Mouse (Mus musculus): ENCODE measurements around the gene Gm20388. TPM values are rescaled to one million over a fixed set of nuclear protein-coding genes. Genes with fewer than 3 reads are reported as not detected.
A peak's percentile ranks its signal among the peaks of the same experiment; 100 is the strongest.

The Gm20388 gene
- total and polyA plus RNA-seq, 3 experiments, result 0.02 to 0.05 TPM; not detected in 1

DNA sequence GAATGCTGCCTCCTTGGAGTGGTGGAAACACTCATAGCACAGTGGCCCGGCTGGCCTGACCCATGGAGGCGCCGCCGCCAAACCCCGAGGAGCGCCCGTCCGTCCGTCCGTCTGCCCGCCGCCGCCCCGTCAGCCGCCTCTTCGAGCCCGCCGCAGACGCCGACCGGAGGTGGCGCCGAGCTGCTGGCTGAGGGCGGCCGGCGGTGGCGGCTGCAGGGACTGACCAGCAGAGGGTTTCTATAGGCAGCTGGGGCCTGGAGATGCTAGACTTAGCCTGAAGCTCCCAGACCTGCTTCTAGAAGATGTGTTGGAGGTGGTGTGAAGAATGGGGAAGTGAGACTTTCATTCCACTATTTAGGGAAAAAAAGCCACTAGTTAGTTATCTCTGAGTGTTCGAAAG is 2063.3 kb downstream of the Gm20388 start:
- no peak for ATAC-seq (ENCODE audit: extremely low read depth, insufficient number of reproducible peaks, low FRiP score, poor library complexity, severe bottlenecking)
- Histone ChIP-seq H3K27me3 (ENCODE audit: insufficient read depth, low read length) (no peaks in the 10 kb centered on the region), H3K9me3 (replicated peaks) (no peaks in the 10 kb centered on the region), H3K4me1 (ENCODE audit: insufficient read depth, low read depth, low read length) (peaks cover 47% of the 10 kb centered on the region), H3K36me3 (replicated peaks) (peaks cover 68% of the 10 kb centered on the region), H3K4me3 (ENCODE audit: low read depth, low read length) (no peak overlapping the region)
- DNase-seq (ENCODE audit: low spot score), result no peak
- TF ChIP-seq GATA1 (IDR thresholded peaks at IDR 0.05; ENCODE audit: borderline replicate concordance, low read length) (no peak), POLR2AphosphoS5 (IDR thresholded peaks at IDR 0.05; ENCODE audit: insufficient replicate concordance, low read depth, low read length) (no peak), TAL1 (conservative IDR thresholded peaks at IDR 0.05; ENCODE audit: low read depth, low read length) (no peak), CTCF (IDR thresholded peaks at IDR 0.05; ENCODE audit: low read depth, low read length) (no peak), GATA2 (IDR thresholded peaks at IDR 0.05; ENCODE audit: borderline replicate concordance, low read depth, low read length) (no peak)

DNA sequence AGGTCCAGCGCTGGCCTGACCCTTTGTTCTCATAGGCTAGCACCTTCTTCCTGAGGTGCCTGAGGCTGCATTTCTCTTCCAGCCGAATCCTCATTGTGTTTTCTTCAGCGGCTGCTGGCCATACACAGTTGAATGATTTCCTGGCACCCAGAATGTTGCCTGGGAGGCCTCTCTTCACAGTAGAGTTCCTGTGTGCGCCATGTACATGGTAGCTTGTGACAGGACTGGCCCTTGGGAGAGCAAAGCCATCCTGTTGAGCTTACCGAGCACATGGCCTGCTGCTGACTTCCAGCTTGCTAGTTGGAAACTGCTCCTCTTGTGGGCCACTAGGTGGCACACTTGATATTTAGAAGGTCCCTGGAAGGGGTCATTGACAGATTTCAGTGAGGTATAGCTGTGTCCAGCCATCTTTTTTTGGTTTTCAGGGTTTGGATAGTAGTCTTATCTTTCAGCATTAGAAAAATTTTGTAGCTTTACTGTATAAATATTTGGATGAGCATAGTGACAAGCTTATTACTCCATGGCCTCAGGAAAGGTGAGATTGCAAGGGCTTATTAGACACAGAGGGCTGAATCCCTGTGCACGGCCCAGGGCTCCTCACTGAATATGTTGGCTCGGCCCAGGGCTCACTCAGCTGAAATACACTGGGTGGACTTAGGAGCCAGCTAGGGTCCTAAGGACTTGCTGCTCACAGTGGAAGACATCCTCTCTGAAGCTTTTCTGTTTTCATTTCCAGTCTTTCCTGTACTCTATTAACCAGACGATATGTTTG is 2067.4 kb downstream of the Gm20388 start:
- Histone ChIP-seq H3K4me3 (ENCODE audit: low read depth, low read length) (no peak overlapping the region), H3K4me1 (ENCODE audit: insufficient read depth, low read depth, low read length) (peaks cover 18% of the 10 kb centered on the region), H3K9me3 (replicated peaks) (no peaks in the 10 kb centered on the region), H3K27me3 (ENCODE audit: insufficient read depth, low read length) (no peaks in the 10 kb centered on the region), H3K36me3 (replicated peaks) (peaks cover 93% of the 10 kb centered on the region)
- ATAC-seq (ENCODE audit: extremely low read depth, insufficient number of reproducible peaks, low FRiP score, poor library complexity, severe bottlenecking) (0 out of 2 replicates have a peak, but pooled peaks have one; percentile 8), DNase-seq (ENCODE audit: low spot score) (peak; percentile 63)
- no peak for TF ChIP-seq GATA2 (IDR thresholded peaks at IDR 0.05; ENCODE audit: borderline replicate concordance, low read depth, low read length)
- TF ChIP-seq GATA1 (IDR thresholded peaks at IDR 0.05; ENCODE audit: borderline replicate concordance, low read length), result no peak
- no peak for TF ChIP-seq TAL1 (conservative IDR thresholded peaks at IDR 0.05; ENCODE audit: low read depth, low read length)
- no peak for TF ChIP-seq POLR2AphosphoS5 (IDR thresholded peaks at IDR 0.05; ENCODE audit: insufficient replicate concordance, low read depth, low read length)
- no peak for TF ChIP-seq CTCF (IDR thresholded peaks at IDR 0.05; ENCODE audit: low read depth, low read length)

DNA sequence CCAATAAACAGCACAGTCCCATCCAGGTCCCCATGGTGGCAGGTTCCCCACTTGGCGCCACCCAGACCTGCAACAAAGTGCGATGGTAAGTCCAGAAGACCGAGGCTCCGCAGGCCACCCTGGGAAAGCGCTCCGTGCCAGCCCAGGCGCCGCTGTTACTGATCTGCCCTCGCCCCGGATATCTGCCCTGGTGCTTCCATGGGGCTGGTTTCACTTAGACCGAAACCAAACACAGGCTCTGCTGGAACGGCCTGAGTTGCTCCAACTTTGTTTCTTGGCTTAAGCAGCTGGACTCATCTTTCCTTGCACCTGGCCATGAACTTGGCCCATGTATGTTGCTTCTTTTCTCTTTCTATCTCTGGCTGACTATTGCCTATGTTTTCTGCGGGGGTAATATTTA is 2068.0 kb downstream of the Gm20388 start:
- ATAC-seq (ENCODE audit: extremely low read depth, insufficient number of reproducible peaks, low FRiP score, poor library complexity, severe bottlenecking), result no peak
- Histone ChIP-seq H3K27me3 (ENCODE audit: insufficient read depth, low read length) (no peaks in the 10 kb centered on the region), H3K4me3 (ENCODE audit: low read depth, low read length) (no peak overlapping the region), H3K4me1 (ENCODE audit: insufficient read depth, low read depth, low read length) (peaks cover 18% of the 10 kb centered on the region), H3K36me3 (replicated peaks) (peaks cover 97% of the 10 kb centered on the region), H3K9me3 (replicated peaks) (no peaks in the 10 kb centered on the region)
- DNase-seq (ENCODE audit: low spot score), result no peak
- TF ChIP-seq CTCF (IDR thresholded peaks at IDR 0.05; ENCODE audit: low read depth, low read length) (no peak), POLR2AphosphoS5 (IDR thresholded peaks at IDR 0.05; ENCODE audit: insufficient replicate concordance, low read depth, low read length) (no peak), GATA2 (IDR thresholded peaks at IDR 0.05; ENCODE audit: borderline replicate concordance, low read depth, low read length) (no peak), GATA1 (IDR thresholded peaks at IDR 0.05; ENCODE audit: borderline replicate concordance, low read length) (no peak), TAL1 (conservative IDR thresholded peaks at IDR 0.05; ENCODE audit: low read depth, low read length) (no peak)

DNA sequence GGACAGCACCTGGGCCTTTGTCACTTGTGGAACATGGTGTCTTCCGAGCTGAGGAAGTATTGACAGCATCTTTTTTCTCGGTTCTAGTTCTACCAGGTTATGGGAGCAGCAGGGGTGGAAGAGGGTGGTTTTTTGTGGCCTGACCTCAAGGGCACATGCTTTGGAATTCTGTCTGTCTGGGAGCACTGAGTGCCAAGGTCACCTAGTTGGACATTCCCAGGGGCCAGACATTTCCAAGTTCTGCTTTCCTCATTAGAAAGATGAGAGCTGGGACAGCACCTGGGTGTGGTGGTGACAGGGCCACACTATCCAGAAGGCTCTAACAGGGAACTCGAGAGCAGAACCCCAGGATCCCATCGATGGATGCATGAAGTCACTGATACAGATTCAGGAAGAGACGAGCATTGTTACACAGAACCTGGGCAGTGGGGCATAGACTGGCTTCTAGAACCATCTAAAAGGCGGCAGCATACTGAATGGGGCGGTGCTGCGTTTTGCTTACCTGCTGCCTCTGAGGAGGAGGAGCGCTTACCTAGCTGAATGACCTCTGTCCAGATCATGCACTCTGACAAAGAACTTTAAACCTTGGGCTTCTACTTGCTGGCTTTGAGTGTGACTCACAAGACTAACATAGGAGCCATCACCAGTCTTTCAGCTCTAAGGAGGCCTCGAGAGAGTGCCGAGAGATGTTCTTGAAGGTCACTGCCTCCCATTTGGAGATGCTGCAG is 2070.3 kb downstream of the Gm20388 start:
- DNase-seq (ENCODE audit: low spot score), result no peak
- TF ChIP-seq GATA1 (IDR thresholded peaks at IDR 0.05; ENCODE audit: borderline replicate concordance, low read length), result no peak
- TF ChIP-seq GATA2 (IDR thresholded peaks at IDR 0.05; ENCODE audit: borderline replicate concordance, low read depth, low read length), result no peak
- TF ChIP-seq TAL1 (conservative IDR thresholded peaks at IDR 0.05; ENCODE audit: low read depth, low read length), result no peak
- TF ChIP-seq CTCF (IDR thresholded peaks at IDR 0.05; ENCODE audit: low read depth, low read length), result no peak
- TF ChIP-seq POLR2AphosphoS5 (IDR thresholded peaks at IDR 0.05; ENCODE audit: insufficient replicate concordance, low read depth, low read length), result no peak
- no peak overlapping the region for H3K4me3 ChIP-seq (ENCODE audit: low read depth, low read length)
- no peak for ATAC-seq (ENCODE audit: extremely low read depth, insufficient number of reproducible peaks, low FRiP score, poor library complexity, severe bottlenecking)
- H3K9me3 ChIP-seq (replicated peaks), result no peaks in the 10 kb centered on the region
- H3K36me3 ChIP-seq (replicated peaks), result peaks cover 96% of the 10 kb centered on the region
- no peaks in the 10 kb centered on the region for H3K27me3 ChIP-seq (ENCODE audit: insufficient read depth, low read length)
- peaks cover 12% of the 10 kb centered on the region for H3K4me1 ChIP-seq (ENCODE audit: insufficient read depth, low read depth, low read length)

DNA sequence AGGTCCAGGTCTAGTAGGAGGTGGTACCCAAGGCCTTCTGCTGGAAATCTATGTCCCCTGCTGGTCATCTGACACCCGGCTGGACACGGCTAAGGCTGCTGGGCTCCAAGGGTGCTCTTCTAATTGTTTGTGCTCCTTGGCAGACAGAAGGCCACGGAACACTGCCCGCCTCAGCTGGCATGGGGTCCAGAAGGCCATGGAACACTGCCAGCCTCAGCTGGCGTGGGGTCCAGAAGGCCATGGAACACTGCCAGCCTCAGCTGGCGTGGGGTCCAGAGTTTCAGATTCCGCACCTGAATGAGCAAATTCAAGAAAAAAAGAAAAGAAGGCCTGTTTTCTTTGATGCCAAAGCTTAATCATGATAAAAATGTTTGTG is 2070.9 kb downstream of the Gm20388 start:
- ATAC-seq (ENCODE audit: extremely low read depth, insufficient number of reproducible peaks, low FRiP score, poor library complexity, severe bottlenecking), result no peak
- no peak for DNase-seq (ENCODE audit: low spot score)
- Histone ChIP-seq H3K9me3 (replicated peaks) (no peaks in the 10 kb centered on the region), H3K4me3 (ENCODE audit: low read depth, low read length) (no peak overlapping the region), H3K36me3 (replicated peaks) (peaks cover 95% of the 10 kb centered on the region), H3K4me1 (ENCODE audit: insufficient read depth, low read depth, low read length) (peaks cover 12% of the 10 kb centered on the region), H3K27me3 (ENCODE audit: insufficient read depth, low read length) (no peaks in the 10 kb centered on the region)
- TF ChIP-seq GATA2 (IDR thresholded peaks at IDR 0.05; ENCODE audit: borderline replicate concordance, low read depth, low read length), result no peak
- no peak for TF ChIP-seq GATA1 (IDR thresholded peaks at IDR 0.05; ENCODE audit: borderline replicate concordance, low read length)
- TF ChIP-seq POLR2AphosphoS5 (IDR thresholded peaks at IDR 0.05; ENCODE audit: insufficient replicate concordance, low read depth, low read length), result no peak
- TF ChIP-seq CTCF (IDR thresholded peaks at IDR 0.05; ENCODE audit: low read depth, low read length), result no peak
- no peak for TF ChIP-seq TAL1 (conservative IDR thresholded peaks at IDR 0.05; ENCODE audit: low read depth, low read length)

DNA sequence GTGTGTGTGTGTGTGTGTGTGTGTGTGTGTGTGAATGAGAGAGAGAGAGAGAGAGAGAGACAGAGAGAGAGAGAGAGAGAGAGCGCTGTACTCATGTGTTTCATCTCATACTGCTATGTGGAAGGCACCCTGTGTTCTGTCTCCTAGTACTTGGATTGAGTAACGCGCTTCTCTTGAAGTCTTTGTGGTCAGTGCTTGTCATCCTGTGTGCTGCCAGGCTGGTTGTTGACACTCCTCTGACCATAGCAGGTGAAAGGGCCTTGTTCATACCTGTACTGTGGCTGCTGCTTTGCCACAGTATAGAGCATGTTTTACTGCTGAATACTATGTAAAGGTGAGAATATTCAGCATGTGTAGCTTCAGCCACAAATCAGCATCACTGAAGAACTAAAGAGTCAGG is 2075.0 kb downstream of the Gm20388 start:
- Histone ChIP-seq H3K36me3 (replicated peaks) (peaks cover 96% of the 10 kb centered on the region), H3K27me3 (ENCODE audit: insufficient read depth, low read length) (no peaks in the 10 kb centered on the region), H3K4me1 (ENCODE audit: insufficient read depth, low read depth, low read length) (peaks cover 3% of the 10 kb centered on the region; the same call in 1 of the 2 replicates), H3K9me3 (replicated peaks) (no peaks in the 10 kb centered on the region), H3K4me3 (ENCODE audit: low read depth, low read length) (no peak overlapping the region)
- ATAC-seq (ENCODE audit: extremely low read depth, insufficient number of reproducible peaks, low FRiP score, poor library complexity, severe bottlenecking) (no peak), DNase-seq (ENCODE audit: low spot score) (no peak)
- TF ChIP-seq GATA2 (IDR thresholded peaks at IDR 0.05; ENCODE audit: borderline replicate concordance, low read depth, low read length), result no peak
- TF ChIP-seq POLR2AphosphoS5 (IDR thresholded peaks at IDR 0.05; ENCODE audit: insufficient replicate concordance, low read depth, low read length), result no peak
- TF ChIP-seq TAL1 (conservative IDR thresholded peaks at IDR 0.05; ENCODE audit: low read depth, low read length), result no peak
- no peak for TF ChIP-seq CTCF (IDR thresholded peaks at IDR 0.05; ENCODE audit: low read depth, low read length)

Measured in G1E (cell line).